Mouse (Mus musculus) MEL (cell line): Measurements from ENCODE around the gene Tut4. TPM values are rescaled to one million over a fixed set of nuclear protein-coding genes. Genes with fewer than 3 reads are reported as not detected.

Experiments used
- DNase-seq: peaks from one replicate; pipeline ENCODE4 v3.0.0; 2011; ENCODE audit warnings: low read depth, low spot score
- H3K27ac ChIP-seq: 2 replicates; pipeline ENCODE4 v1.5.1; 2012; ENCODE audit warnings: low read depth, mild to moderate bottlenecking, control low read depth, low read length, moderate library complexity; ENCODE audit not compliant: control insufficient read depth
- H3K27me3 ChIP-seq, 2 experiments: fragments of 150-350 bp in 1 of 2; sonication (generic) in 1 of 2; 2 replicates each; pipeline ENCODE4 v1.6.1; 2012; ENCODE audit warnings: low read length in 2 of 2, mild to moderate bottlenecking in 2 of 2, improper control_type of control experiment in 1 of 2, moderate library complexity in 1 of 2; ENCODE audit not compliant: insufficient read depth in 2 of 2, control insufficient read depth in 1 of 2
- H3K36me3 ChIP-seq, 2 experiments: 2 replicates each; pipeline ENCODE4 v1.6.1; 2012 to 2014; ENCODE audit warnings: low read length in 2 of 2, improper control_type of control experiment in 1 of 2, inconsistent platforms in 1 of 2, mild to moderate bottlenecking in 1 of 2; ENCODE audit not compliant: insufficient read depth in 2 of 2, control insufficient read depth in 1 of 2
- H3K4me1 ChIP-seq, 2 experiments: fragments of 150-350 bp in 1 of 2; sonication (generic) in 1 of 2; 2 replicates each; pipeline ENCODE4 v1.6.1; 2012; ENCODE audit warnings: low read length in 2 of 2, improper control_type of control experiment in 1 of 2, mild to moderate bottlenecking in 1 of 2; ENCODE audit not compliant: insufficient read depth in 2 of 2, control insufficient read depth in 1 of 2
- H3K4me3 ChIP-seq, 2 experiments: fragments of 150-350 bp in 1 of 2; sonication (generic) in 1 of 2; 2 replicates each; pipeline ENCODE4 v1.5.1; 2012; ENCODE audit warnings: low read depth in 2 of 2, low read length in 2 of 2, mild to moderate bottlenecking in 2 of 2, moderate library complexity in 2 of 2, control low read depth in 1 of 2, improper control_type of control experiment in 1 of 2; ENCODE audit not compliant: control insufficient read depth in 1 of 2, insufficient read depth in 1 of 2
- H3K79me2 ChIP-seq: 2 replicates; pipeline ENCODE4 v1.6.1; 2012; ENCODE audit warnings: mild to moderate bottlenecking, low read length, moderate library complexity; ENCODE audit not compliant: control insufficient read depth, poor library complexity, insufficient read depth
- H3K9ac ChIP-seq: 2 replicates; pipeline ENCODE4 v1.6.1; 2012; ENCODE audit warnings: low read depth, mild to moderate bottlenecking, control low read depth, low read length, moderate library complexity; ENCODE audit not compliant: control insufficient read depth, poor library complexity, severe bottlenecking
- H3K9me3 ChIP-seq: fragments of 150-350 bp; sonication (generic); replicated peaks from 2 replicates; pipeline ENCODE4 v1.6.1; 2012; ENCODE audit warnings: mild to moderate bottlenecking, low read length, improper control_type of control experiment, moderate library complexity; ENCODE audit not compliant: insufficient read depth
- BHLHE40 ChIP-seq: IDR thresholded peaks from 2 replicates; pipeline ENCODE4 v1.6.1; 2012; ENCODE audit warnings: low read depth, mild to moderate bottlenecking, inconsistent platforms, low read length, improper control_type of control experiment, borderline replicate concordance
- CHD1 ChIP-seq: IDR thresholded peaks from 2 replicates; pipeline ENCODE4 v1.6.1; 2012; ENCODE audit warnings: low read depth, mild to moderate bottlenecking, inconsistent platforms, low read length, improper control_type of control experiment
- CTCF ChIP-seq, 3 experiments: IDR thresholded peaks in 2 of 3; conservative IDR thresholded peaks in 1 of 3; 2 replicates each; pipeline ENCODE4 v1.5.1; 2011 to 2012; ENCODE audit warnings: low read length in 3 of 3, low read depth in 2 of 3, mild to moderate bottlenecking in 2 of 3, improper control_type of control experiment in 1 of 3, inconsistent platforms in 1 of 3, mixed read lengths in 1 of 3, moderate library complexity in 1 of 3; ENCODE audit not compliant: control insufficient read depth in 1 of 3, insufficient read depth in 1 of 3, poor library complexity in 1 of 3, severe bottlenecking in 1 of 3
- E2F4 ChIP-seq: IDR thresholded peaks from 2 replicates; pipeline ENCODE4 v1.6.1; 2011; ENCODE audit warnings: low read depth, low read length, improper control_type of control experiment, borderline replicate concordance
- ELF1 ChIP-seq: IDR thresholded peaks from 2 replicates; pipeline ENCODE4 v1.6.1; 2014; ENCODE audit warnings: low read depth, mild to moderate bottlenecking, inconsistent platforms, low read length, improper control_type of control experiment, moderate library complexity
- ETS1 ChIP-seq: IDR thresholded peaks from 2 replicates; pipeline ENCODE4 v1.6.1; 2012; ENCODE audit warnings: low read depth, mild to moderate bottlenecking, inconsistent platforms, low read length, improper control_type of control experiment, moderate library complexity
- GABPA ChIP-seq: IDR thresholded peaks from 2 replicates; pipeline ENCODE4 v1.6.1; 2012; ENCODE audit warnings: low read depth, mild to moderate bottlenecking, inconsistent platforms, low read length, improper control_type of control experiment, moderate library complexity
- GATA1 ChIP-seq: IDR thresholded peaks from 2 replicates; pipeline ENCODE4 v1.6.1; 2011; ENCODE audit warnings: low read depth, low read length, improper control_type of control experiment
- HCFC1 ChIP-seq: IDR thresholded peaks from 2 replicates; pipeline ENCODE4 v1.6.1; 2012; ENCODE audit warnings: low read depth, mild to moderate bottlenecking, inconsistent platforms, low read length, improper control_type of control experiment, moderate library complexity
- JUND ChIP-seq: IDR thresholded peaks from 2 replicates; pipeline ENCODE4 v1.6.1; 2011; ENCODE audit warnings: low read depth, mild to moderate bottlenecking, improper control_type of control experiment, low read length
- KAT2A ChIP-seq: conservative IDR thresholded peaks from 2 replicates; pipeline ENCODE4 v1.6.1; 2012; ENCODE audit warnings: low read depth, low read length, improper control_type of control experiment, inconsistent platforms
- MAFK ChIP-seq: IDR thresholded peaks from 2 replicates; pipeline ENCODE4 v1.6.1; 2011; ENCODE audit warnings: low read depth, mild to moderate bottlenecking, low read length, improper control_type of control experiment, borderline replicate concordance
- MAZ ChIP-seq: IDR thresholded peaks from 2 replicates; pipeline ENCODE4 v1.6.1; 2012; ENCODE audit warnings: low read depth, mild to moderate bottlenecking, inconsistent platforms, low read length, improper control_type of control experiment
- MXI1 ChIP-seq: IDR thresholded peaks from 2 replicates; pipeline ENCODE4 v1.6.1; 2011; ENCODE audit warnings: mild to moderate bottlenecking, low read depth, low read length, improper control_type of control experiment
- NELFE ChIP-seq: IDR thresholded peaks from 2 replicates; pipeline ENCODE4 v1.6.1; 2011; ENCODE audit warnings: low read depth, low read length, improper control_type of control experiment
- NRF1 ChIP-seq: IDR thresholded peaks from 2 replicates; pipeline ENCODE4 v1.6.1; 2014; ENCODE audit warnings: low read depth, mild to moderate bottlenecking, inconsistent platforms, low read length, improper control_type of control experiment, moderate library complexity; ENCODE audit not compliant: poor library complexity, insufficient read depth, severe bottlenecking
- POLR2AphosphoS2 ChIP-seq: IDR thresholded peaks from 2 replicates; pipeline ENCODE4 v1.6.1; 2011; ENCODE audit warnings: low read length, improper control_type of control experiment
- POLR2AphosphoS5 ChIP-seq: IDR thresholded peaks from 2 replicates; pipeline ENCODE4 v1.6.1; 2012; ENCODE audit warnings: low read depth, borderline replicate concordance, mild to moderate bottlenecking, inconsistent platforms, low read length, moderate library complexity, mixed read lengths
- RCOR1 ChIP-seq: IDR thresholded peaks from 2 replicates; pipeline ENCODE4 v1.6.1; 2012; ENCODE audit warnings: low read depth, mild to moderate bottlenecking, inconsistent platforms, low read length, improper control_type of control experiment
- SIN3A ChIP-seq: IDR thresholded peaks from 2 replicates; pipeline ENCODE4 v1.6.1; 2012; ENCODE audit warnings: low read length, improper control_type of control experiment, inconsistent platforms
- SMC3 ChIP-seq: IDR thresholded peaks from 2 replicates; pipeline ENCODE4 v1.6.1; 2011; ENCODE audit warnings: low read depth, low read length, improper control_type of control experiment
- TAL1 ChIP-seq: IDR thresholded peaks from 2 replicates; pipeline ENCODE4 v1.6.1; 2012; ENCODE audit warnings: mild to moderate bottlenecking, inconsistent platforms, low read length, moderate library complexity, mixed read lengths
- TBP ChIP-seq: IDR thresholded peaks from 2 replicates; pipeline ENCODE4 v1.8.0; 2011; ENCODE audit warnings: low read depth, low read length, improper control_type of control experiment
- TCF12 ChIP-seq: IDR thresholded peaks from 2 replicates; pipeline ENCODE4 v1.6.1; 2014; ENCODE audit warnings: low read depth, mild to moderate bottlenecking, inconsistent platforms, low read length, improper control_type of control experiment, moderate library complexity
- UBTF ChIP-seq: IDR thresholded peaks from 2 replicates; pipeline ENCODE4 v1.6.1; 2012; ENCODE audit warnings: low read depth, mild to moderate bottlenecking, inconsistent platforms, low read length, improper control_type of control experiment, moderate library complexity, borderline replicate concordance; ENCODE audit not compliant: insufficient read depth
- USF1 ChIP-seq: IDR thresholded peaks from 2 replicates; pipeline ENCODE4 v1.6.1; 2014; ENCODE audit warnings: low read depth, mild to moderate bottlenecking, inconsistent platforms, low read length, improper control_type of control experiment, moderate library complexity
- USF2 ChIP-seq, 2 experiments: IDR thresholded peaks; 2 replicates each; pipeline ENCODE4 v1.6.1; 2011 to 2012; ENCODE audit warnings: improper control_type of control experiment in 2 of 2, low read length in 2 of 2, borderline replicate concordance in 1 of 2, inconsistent platforms in 1 of 2, low read depth in 1 of 2, mild to moderate bottlenecking in 1 of 2; ENCODE audit not compliant: insufficient read depth in 1 of 2
- ZC3H11A ChIP-seq: IDR thresholded peaks from 2 replicates; pipeline ENCODE4 v1.6.1; 2012; ENCODE audit warnings: low read depth, mild to moderate bottlenecking, inconsistent platforms, low read length, improper control_type of control experiment
- ZKSCAN1 ChIP-seq: IDR thresholded peaks from 2 replicates; pipeline ENCODE4 v1.6.1; 2012; ENCODE audit warnings: low read depth, mild to moderate bottlenecking, inconsistent platforms, low read length, improper control_type of control experiment, moderate library complexity
- ZMIZ1 ChIP-seq: IDR thresholded peaks from 2 replicates; pipeline ENCODE4 v1.6.1; 2012; ENCODE audit warnings: low read depth, mild to moderate bottlenecking, inconsistent platforms, low read length, improper control_type of control experiment, moderate library complexity
- ZNF384 ChIP-seq: IDR thresholded peaks from 2 replicates; pipeline ENCODE4 v1.6.1; 2012; ENCODE audit warnings: low read depth, mild to moderate bottlenecking, inconsistent platforms, low read length, improper control_type of control experiment
- polyA plus RNA-seq, 2 experiments: library from polyadenylated mRNA; stranded (reverse) in 1 of 2; unstranded in 1 of 2; fragments of >175 nt in 1 of 2; fragments of >200 nt in 1 of 2; gene quantifications; 2 replicates each; pipeline versions ENCODE4 v1.2.1 to v1.2.4; 2012; ENCODE audit warnings: low replicate concordance in 2 of 2, low read depth in 1 of 2; ENCODE audit not compliant: insufficient read length in 2 of 2, insufficient read depth in 1 of 2, missing spikeins in 1 of 2
- total RNA-seq: library from RNA; depleted of rRNA; stranded (reverse); fragments of 300-350 nt; gene quantifications from 2 replicates; pipeline ENCODE4 v1.2.3, GENCODE M21; 2012

The Tut4 gene
- total and polyA plus RNA-seq, 3 experiments = 9.0 to 63.2 TPM; not detected in 1

GRCm38 (mm10) chr4:108458201-108458741 lies 955 bp upstream of the Tut4 start (continued):
- no peak for TF ChIP-seq USF2 (IDR thresholded peaks at IDR 0.05; ENCODE audit: borderline replicate concordance in 1 of 2, insufficient read depth in 1 of 2, low read depth in 1 of 2, low read length in 2 of 2)
- TF ChIP-seq NRF1 = no peak
- TF ChIP-seq ETS1 = peak; percentile 99
- TF ChIP-seq ELF1 = no peak
- peak; percentile 85; the same call in 1 of the 2 replicates for TF ChIP-seq SIN3A
- TF ChIP-seq TBP = no peak
- TF ChIP-seq GABPA = no peak
- no peak for TF ChIP-seq JUND
- no peak for TF ChIP-seq CTCF (IDR thresholded peaks at IDR 0.05 in 2 of 3, conservative IDR thresholded peaks at IDR 0.05 in 1 of 3; ENCODE audit: control insufficient read depth in 1 of 3, insufficient read depth in 1 of 3, low read depth in 2 of 3, low read length in 3 of 3, poor library complexity in 1 of 3, severe bottlenecking in 1 of 3)
- TF ChIP-seq POLR2AphosphoS2 = no peak; the same call in 1 of the 2 replicates
- TF ChIP-seq MAFK = peak; percentile 55; the same call in 1 of the 2 replicates
- TF ChIP-seq ZKSCAN1 = no peak
- peak; percentile 80 for TF ChIP-seq RCOR1
- peak; percentile 47 for TF ChIP-seq TAL1
- TF ChIP-seq POLR2AphosphoS5 = no peak
- TF ChIP-seq MXI1 = peak; percentile 54
- TF ChIP-seq, all 39 proteins: peak for 20

GRCm38 (mm10) chr4:108460156-108460923 lies 1.1 kb downstream of the Tut4 start:
- peak; percentile 89 for DNase-seq
- peak overlapping the region; percentile 82 to 90 for H3K4me3 ChIP-seq
- H3K9ac ChIP-seq = peak overlapping the region; percentile 82
- H3K36me3 ChIP-seq = peaks cover 0 to 30% of the 10 kb centered on the region in 2 experiments; a peak in 2 of 4 replicates
- H3K79me2 ChIP-seq = peaks cover 28% of the 10 kb centered on the region
- H3K4me1 ChIP-seq = peaks cover 19 to 29% of the 10 kb centered on the region in 2 experiments
- peak overlapping the region; percentile 59 for H3K27ac ChIP-seq
- no peaks in the 10 kb centered on the region for H3K9me3 ChIP-seq
- no peaks in the 10 kb centered on the region for H3K27me3 ChIP-seq
- no peak for TF ChIP-seq POLR2AphosphoS5
- TF ChIP-seq CHD1 = no peak
- TF ChIP-seq USF1 = no peak
- TF ChIP-seq TCF12 = 0 out of 2 replicates have a peak, but pooled peaks have one; percentile 11
- TF ChIP-seq SMC3 = no peak
- no peak for TF ChIP-seq UBTF
- TF ChIP-seq MAZ = no peak; the same call in 1 of the 2 replicates
- TF ChIP-seq E2F4 = 0 out of 2 replicates have a peak, but pooled peaks have one; percentile 51
- no peak for TF ChIP-seq GATA1
- TF ChIP-seq MAFK = no peak
- no peak for TF ChIP-seq ZC3H11A
- no peak for TF ChIP-seq NELFE
- TF ChIP-seq BHLHE40 = peak; percentile 42; the same call in 1 of the 2 replicates
- TF ChIP-seq NRF1 = no peak
- TF ChIP-seq USF2 (IDR thresholded peaks at IDR 0.05; ENCODE audit: borderline replicate concordance in 1 of 2, insufficient read depth in 1 of 2, low read depth in 1 of 2, low read length in 2 of 2) = no peak
- peak; percentile 53 for TF ChIP-seq HCFC1
- TF ChIP-seq ZMIZ1 = no peak
- no peak; the same call in 1 of the 2 replicates for TF ChIP-seq KAT2A
- peak; percentile 67 for TF ChIP-seq ETS1
- TF ChIP-seq ZNF384 = no peak
- peak; percentile 94 for TF ChIP-seq MXI1
